Mouse (Mus musculus) C2C12 (cell line): ENCODE measurements around the gene Smim14. TPM values are rescaled to one million over a fixed set of nuclear protein-coding genes. Genes with fewer than 3 reads are reported as not detected.
"Not testable (repeated sequence)": the region's sequence is repeated elsewhere in the genome, so short reads cannot be mapped to it uniquely, and the experiment has no call there.

Source experiments
- H3K27me3 ChIP-seq: one replicate; pipeline ENCODE4 v1.6.1; 2011; ENCODE audit not compliant: control insufficient read depth, insufficient read depth, insufficient read length
- H3K36me3 ChIP-seq: one replicate; pipeline ENCODE4 v1.6.1; 2011; ENCODE audit not compliant: control insufficient read depth, insufficient read depth
- H3K4me3 ChIP-seq: one replicate; pipeline ENCODE4 v1.5.1; 2011; ENCODE audit warnings: mild to moderate bottlenecking, control low read depth; ENCODE audit not compliant: poor library complexity, insufficient read depth, severe bottlenecking
- H3K79me2 ChIP-seq: one replicate; pipeline ENCODE4 v1.6.1; 2011; ENCODE audit not compliant: control insufficient read depth, insufficient read depth
- H3K79me3 ChIP-seq: one replicate; pipeline ENCODE4 v1.6.1; 2011; ENCODE audit warnings: low read depth, control low read depth
- H3ac ChIP-seq: one replicate; pipeline ENCODE3; 2011; ENCODE audit warnings: low read depth; ENCODE audit not compliant: control insufficient read depth, insufficient read length
- CEBPB ChIP-seq: IDR thresholded peaks from one replicate; pipeline ENCODE4 v1.6.1; 2011; ENCODE audit warnings: low read depth, mild to moderate bottlenecking, control low read depth, moderate library complexity
- CTCF ChIP-seq: IDR thresholded peaks from one replicate; pipeline ENCODE4 v1.5.1; 2011; ENCODE audit not compliant: control insufficient read depth, insufficient read depth, insufficient read length
- FOSL1 ChIP-seq: IDR thresholded peaks from one replicate; pipeline ENCODE4 v1.8.0; 2011; ENCODE audit warnings: mild to moderate bottlenecking, low read length; ENCODE audit not compliant: poor library complexity, insufficient read depth, severe bottlenecking
- MAX ChIP-seq: IDR thresholded peaks from one replicate; pipeline ENCODE4 v1.6.1; 2011; ENCODE audit warnings: mild to moderate bottlenecking, control low read depth
- MYOD1 ChIP-seq: IDR thresholded peaks from one replicate; pipeline ENCODE4 v1.6.1; 2011; ENCODE audit warnings: low read depth; ENCODE audit not compliant: control insufficient read depth, insufficient read length
- MYOG ChIP-seq: IDR thresholded peaks from one replicate; pipeline ENCODE4 v1.6.1; 2011; ENCODE audit not compliant: control insufficient read depth, insufficient read length; ENCODE audit errors: extremely low read depth
- USF1 ChIP-seq: IDR thresholded peaks from one replicate; pipeline ENCODE4 v1.6.1; 2011; ENCODE audit warnings: low read depth, mild to moderate bottlenecking, control low read depth, moderate library complexity
- polyA plus RNA-seq: library from polyadenylated mRNA; unstranded; fragments of >200 nt; fragmentation: generic; extraction: Trizol; gene quantifications from one replicate; pipeline ENCODE4 v1.2.1, GENCODE M21; 2012; ENCODE audit warnings: missing spikeins

The Smim14 gene
- polyA plus RNA-seq, 1 experiment = 63.0 TPM

DNA sequence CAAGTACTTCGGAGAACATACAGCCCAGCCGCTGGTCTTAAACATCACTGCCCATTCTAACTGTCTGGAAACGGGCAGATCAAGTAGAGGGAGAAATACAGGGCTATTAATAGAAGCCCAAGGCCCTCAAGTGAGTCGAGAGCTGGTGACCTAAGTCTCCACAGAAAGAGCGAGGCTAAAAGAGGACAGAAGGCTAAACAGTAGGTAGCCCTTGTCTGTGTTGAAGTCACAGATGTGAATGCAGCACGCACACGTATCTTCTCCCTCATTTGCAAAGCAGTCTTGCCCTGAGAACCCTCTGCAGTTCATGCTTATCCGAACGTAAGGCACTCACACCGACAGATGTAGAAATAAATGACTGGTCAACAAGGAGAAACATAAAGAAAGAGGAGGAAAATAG is 49.6 kb downstream of the Smim14 start:
- no peak for TF ChIP-seq CTCF
- no peak for TF ChIP-seq CEBPB
- TF ChIP-seq MYOG = no peak
- TF ChIP-seq MAX = no peak
- TF ChIP-seq USF1 = no peak
- no peak for TF ChIP-seq FOSL1
- no peak for TF ChIP-seq MYOD1

GRCm38 (mm10) chr5:65486514-65486913 is 50.5 kb downstream of the Smim14 start:
- Histone ChIP-seq H3K4me3 (no peak overlapping the region), H3K79me3 (peaks cover 20% of the 10 kb centered on the region), H3K79me2 (peaks cover 51% of the 10 kb centered on the region), H3K36me3 (no peaks in the 10 kb centered on the region), H3ac (no peak overlapping the region), H3K27me3 (no peaks in the 10 kb centered on the region)
- TF ChIP-seq FOSL1 (no peak), USF1 (no peak), MYOG (no peak), CTCF (no peak), MYOD1 (no peak), MAX (no peak)

More for the DNA sequence above, 49.6 kb downstream of the Smim14 start:
- Histone ChIP-seq H3K79me2 (peaks cover 57% of the 10 kb centered on the region), H3K4me3 (no peak overlapping the region), H3K36me3 (no peaks in the 10 kb centered on the region), H3ac (no peak overlapping the region), H3K27me3 (no peaks in the 10 kb centered on the region), H3K79me3 (peaks cover 20% of the 10 kb centered on the region)

GRCm38 (mm10) chr5:65482996-65483395 is 54.0 kb downstream of the Smim14 start:
- Histone ChIP-seq H3K36me3 (no peaks in the 10 kb centered on the region), H3K79me3 (peaks cover 6% of the 10 kb centered on the region), H3ac (no peak overlapping the region), H3K79me2 (peaks cover 33% of the 10 kb centered on the region), H3K4me3 (no peak overlapping the region), H3K27me3 (no peaks in the 10 kb centered on the region)
- no peak for TF ChIP-seq CTCF
- TF ChIP-seq USF1 = no peak
- no peak for TF ChIP-seq MAX
- TF ChIP-seq MYOD1 = no peak

- H3K27me3 ChIP-seq = no peaks in the 10 kb centered on the region
- no peak overlapping the region for H3K4me3 ChIP-seq
- H3K36me3 ChIP-seq = no peaks in the 10 kb centered on the region
- H3K79me2 ChIP-seq = peaks cover 28% of the 10 kb centered on the region
- no peak for TF ChIP-seq MYOD1
- no peak for TF ChIP-seq USF1
- TF ChIP-seq CEBPB = no peak
- TF ChIP-seq MYOG = no peak
- no peak for TF ChIP-seq FOSL1
- no peak for TF ChIP-seq CTCF
- no peak for TF ChIP-seq MAX
- H3K79me3 ChIP-seq = peaks cover 2% of the 10 kb centered on the region
- no peak overlapping the region for H3ac ChIP-seq
Observed at GRCm38 (mm10) chr5:65480511-65480910, 56.5 kb downstream of the Smim14 start.

GRCm38 (mm10) chr5:65479681-65480445 is 57.1 kb downstream of the Smim14 start:
- Histone ChIP-seq H3K4me3 (no peak overlapping the region), H3K36me3 (no peaks in the 10 kb centered on the region), H3K79me3 (peaks cover 2% of the 10 kb centered on the region), H3ac (no peak overlapping the region), H3K79me2 (peaks cover 23% of the 10 kb centered on the region), H3K27me3 (no peaks in the 10 kb centered on the region)
- TF ChIP-seq CEBPB = no peak
- TF ChIP-seq FOSL1 = no peak
- TF ChIP-seq MYOD1 = no peak
- no peak for TF ChIP-seq CTCF

- H3ac ChIP-seq = no peak overlapping the region
- peaks cover 17% of the 10 kb centered on the region for H3K79me2 ChIP-seq
- no peaks in the 10 kb centered on the region for H3K79me3 ChIP-seq
- no peak overlapping the region for H3K4me3 ChIP-seq
- no peaks in the 10 kb centered on the region for H3K36me3 ChIP-seq
- TF ChIP-seq MAX (no peak), MYOD1 (no peak), USF1 (no peak), FOSL1 (no peak), CEBPB (no peak), CTCF (no peak), MYOG (no peak)
- H3K27me3 ChIP-seq = no peaks in the 10 kb centered on the region
Observed at GRCm38 (mm10) chr5:65478224-65478623, 58.8 kb downstream of the Smim14 start.

- H3K4me3 ChIP-seq, H3ac ChIP-seq, H3K79me3 ChIP-seq, H3K27me3 ChIP-seq, H3K79me2 ChIP-seq, H3K36me3 ChIP-seq: not testable (repeated sequence)
Observed at GRCm38 (mm10) chr5:65476739-65477138, 60.2 kb downstream of the Smim14 start.
